Mouse (Mus musculus): ENCODE measurements around the gene Ahrr. TPM values are rescaled to one million over a fixed set of nuclear protein-coding genes. Genes with fewer than 3 reads are reported as not detected.

The Ahrr gene
- polyA plus RNA-seq, 1 experiment from 2014 or later, result 0.20 TPM

- 4% methylated on average over 35 of the region's 35 CpGs for WGBS
Measured at GRCm38 (mm10) chr13:74259460-74260230, 32.5 kb downstream of the Ahrr start.

GRCm38 (mm10) chr13:74246494-74246893 lies 45.6 kb downstream of the Ahrr start:
- H3K4me1 ChIP-seq (ENCODE audit: control insufficient read depth, insufficient read depth, low read length), result no peaks in the 10 kb centered on the region
- H3K4me2 ChIP-seq (ENCODE audit: low read depth, low read length), result no peak overlapping the region
- ATAC-seq (ENCODE audit: low read depth), result no peak
- H3K9me3 ChIP-seq (ENCODE audit: control insufficient read depth, low read length), result no peaks in the 10 kb centered on the region
- H3K27ac ChIP-seq (ENCODE audit: low read depth, low read length), result no peak overlapping the region
- no peaks in the 10 kb centered on the region for H3K36me3 ChIP-seq (ENCODE audit: control insufficient read depth, insufficient read depth, low read length)
- no peak overlapping the region for H3K9ac ChIP-seq (replicated peaks; ENCODE audit: low read depth, low read length)
- H3K4me3 ChIP-seq (ENCODE audit: low read depth, low read length), result no peak overlapping the region
- no peaks in the 10 kb centered on the region for H3K27me3 ChIP-seq (ENCODE audit: control insufficient read depth, insufficient read depth, low read length)

More at GRCm38 (mm10) chr13:74259460-74260230, 32.5 kb downstream of the Ahrr start:
- H3K4me2 ChIP-seq (ENCODE audit: low read depth, low read length), result peak overlapping the region; percentile 67
- H3K9me3 ChIP-seq (ENCODE audit: control insufficient read depth, low read length), result no peaks in the 10 kb centered on the region
- peak overlapping the region; percentile 44 for H3K9ac ChIP-seq (replicated peaks; ENCODE audit: low read depth, low read length)
- H3K4me3 ChIP-seq (ENCODE audit: low read depth, low read length), result peak overlapping the region; percentile 38
- peaks cover 5% of the 10 kb centered on the region; the same call in 1 of the 2 replicates for H3K4me1 ChIP-seq (ENCODE audit: control insufficient read depth, insufficient read depth, low read length)
- H3K27me3 ChIP-seq (ENCODE audit: control insufficient read depth, insufficient read depth, low read length), result no peaks in the 10 kb centered on the region
- ATAC-seq (ENCODE audit: low read depth), result peak; percentile 91
- no peaks in the 10 kb centered on the region for H3K36me3 ChIP-seq (ENCODE audit: control insufficient read depth, insufficient read depth, low read length)
- H3K27ac ChIP-seq (ENCODE audit: low read depth, low read length), result no peak overlapping the region

GRCm38 (mm10) chr13:74245899-74246231 lies 46.3 kb downstream of the Ahrr start:
- no peak overlapping the region for H3K27ac ChIP-seq (ENCODE audit: low read depth, low read length)
- 66% methylated on average over 4 of the region's 4 CpGs for WGBS
- H3K9ac ChIP-seq (replicated peaks; ENCODE audit: low read depth, low read length), result no peak overlapping the region
- H3K9me3 ChIP-seq (ENCODE audit: control insufficient read depth, low read length), result no peaks in the 10 kb centered on the region
- H3K27me3 ChIP-seq (ENCODE audit: control insufficient read depth, insufficient read depth, low read length), result no peaks in the 10 kb centered on the region
- no peak overlapping the region for H3K4me3 ChIP-seq (ENCODE audit: low read depth, low read length)
- peak overlapping the region; percentile 14; the same call in 1 of the 2 replicates for H3K4me2 ChIP-seq (ENCODE audit: low read depth, low read length)
- peak; percentile 56; the same call in 1 of the 2 replicates for ATAC-seq (ENCODE audit: low read depth)
- H3K36me3 ChIP-seq (ENCODE audit: control insufficient read depth, insufficient read depth, low read length), result no peaks in the 10 kb centered on the region
- no peaks in the 10 kb centered on the region for H3K4me1 ChIP-seq (ENCODE audit: control insufficient read depth, insufficient read depth, low read length)

GRCm38 (mm10) chr13:74245214-74245898 lies 46.8 kb downstream of the Ahrr start:
- Histone ChIP-seq H3K27ac (ENCODE audit: low read depth, low read length) (no peak overlapping the region), H3K36me3 (ENCODE audit: control insufficient read depth, insufficient read depth, low read length) (no peaks in the 10 kb centered on the region), H3K27me3 (ENCODE audit: control insufficient read depth, insufficient read depth, low read length) (no peaks in the 10 kb centered on the region), H3K4me3 (ENCODE audit: low read depth, low read length) (no peak overlapping the region), H3K9ac (replicated peaks; ENCODE audit: low read depth, low read length) (no peak overlapping the region), H3K4me1 (ENCODE audit: control insufficient read depth, insufficient read depth, low read length) (no peaks in the 10 kb centered on the region), H3K9me3 (ENCODE audit: control insufficient read depth, low read length) (no peaks in the 10 kb centered on the region), H3K4me2 (ENCODE audit: low read depth, low read length) (peak overlapping the region; percentile 14; the same call in 1 of the 2 replicates)
- peak; percentile 98 for ATAC-seq (ENCODE audit: low read depth)
- 27% methylated on average over 17 of the region's 17 CpGs for WGBS

GRCm38 (mm10) chr13:74237574-74237973 lies 54.6 kb downstream of the Ahrr start:
- Histone ChIP-seq H3K36me3 (ENCODE audit: control insufficient read depth, insufficient read depth, low read length) (no peaks in the 10 kb centered on the region), H3K4me1 (ENCODE audit: control insufficient read depth, insufficient read depth, low read length) (no peaks in the 10 kb centered on the region), H3K27me3 (ENCODE audit: control insufficient read depth, insufficient read depth, low read length) (no peaks in the 10 kb centered on the region), H3K4me2 (ENCODE audit: low read depth, low read length) (no peak overlapping the region), H3K27ac (ENCODE audit: low read depth, low read length) (no peak overlapping the region), H3K9ac (replicated peaks; ENCODE audit: low read depth, low read length) (no peak overlapping the region), H3K4me3 (ENCODE audit: low read depth, low read length) (no peak overlapping the region), H3K9me3 (ENCODE audit: control insufficient read depth, low read length) (no peaks in the 10 kb centered on the region)
- ATAC-seq (ENCODE audit: low read depth), result no peak
- WGBS, result 74% methylated on average over 7 of the region's 7 CpGs

GRCm38 (mm10) chr13:74220659-74221058 lies 71.5 kb downstream of the Ahrr start:
- Histone ChIP-seq H3K9ac (replicated peaks; ENCODE audit: low read depth, low read length) (no peak overlapping the region), H3K9me3 (ENCODE audit: control insufficient read depth, low read length) (no peaks in the 10 kb centered on the region), H3K4me2 (ENCODE audit: low read depth, low read length) (no peak overlapping the region), H3K27me3 (ENCODE audit: control insufficient read depth, insufficient read depth, low read length) (no peaks in the 10 kb centered on the region), H3K4me3 (ENCODE audit: low read depth, low read length) (no peak overlapping the region), H3K4me1 (ENCODE audit: control insufficient read depth, insufficient read depth, low read length) (no peaks in the 10 kb centered on the region), H3K27ac (ENCODE audit: low read depth, low read length) (no peak overlapping the region), H3K36me3 (ENCODE audit: control insufficient read depth, insufficient read depth, low read length) (no peaks in the 10 kb centered on the region)
- 58% methylated on average over 1 of the region's 1 CpGs for WGBS
- ATAC-seq (ENCODE audit: low read depth), result no peak

- ATAC-seq (ENCODE audit: low read depth), result no peak
- Histone ChIP-seq H3K9ac (replicated peaks; ENCODE audit: low read depth, low read length) (no peak overlapping the region), H3K4me1 (ENCODE audit: control insufficient read depth, insufficient read depth, low read length) (no peaks in the 10 kb centered on the region), H3K36me3 (ENCODE audit: control insufficient read depth, insufficient read depth, low read length) (no peaks in the 10 kb centered on the region), H3K27me3 (ENCODE audit: control insufficient read depth, insufficient read depth, low read length) (no peaks in the 10 kb centered on the region), H3K4me3 (ENCODE audit: low read depth, low read length) (no peak overlapping the region), H3K4me2 (ENCODE audit: low read depth, low read length) (no peak overlapping the region), H3K9me3 (ENCODE audit: control insufficient read depth, low read length) (no peaks in the 10 kb centered on the region), H3K27ac (ENCODE audit: low read depth, low read length) (no peak overlapping the region)
- 81% methylated on average over 3 of the region's 3 CpGs for WGBS
Measured at GRCm38 (mm10) chr13:74218441-74218840, 73.7 kb downstream of the Ahrr start.

GRCm38 (mm10) chr13:74208986-74209345 lies 83.2 kb downstream of the Ahrr start:
- 15% methylated on average over 12 of the region's 12 CpGs for WGBS
- peak; percentile 59; the same call in 1 of the 2 replicates for ATAC-seq (ENCODE audit: low read depth)

GRCm38 (mm10) chr13:74208317-74208985 lies 83.7 kb downstream of the Ahrr start, which contains the start of gene Exoc3:
Gene Exoc3 (minus strand): TSS chr13:74208732.
- peak within 1 kb of the TSS; percentile 74 for H3K4me3 ChIP-seq (ENCODE audit: low read depth, low read length)
- H3K27me3 ChIP-seq (ENCODE audit: control insufficient read depth, insufficient read depth, low read length), result no peaks in the 10 kb centered on the region
- H3K9me3 ChIP-seq (ENCODE audit: control insufficient read depth, low read length), result no peaks in the 10 kb centered on the region
- 0% methylated on average over 39 of the region's 39 CpGs for WGBS
- peak within 1 kb of the TSS; percentile 93 for H3K4me2 ChIP-seq (ENCODE audit: low read depth, low read length)
- H3K27ac ChIP-seq (ENCODE audit: low read depth, low read length), result peak within 1 kb of the TSS; percentile 89
- peak within 1 kb of the TSS; percentile 87 for H3K9ac ChIP-seq (replicated peaks; ENCODE audit: low read depth, low read length)
- ATAC-seq (ENCODE audit: low read depth), result peak; percentile 100
- peaks cover 7% of the 10 kb centered on the region; the same call in 1 of the 2 replicates for H3K36me3 ChIP-seq (ENCODE audit: control insufficient read depth, insufficient read depth, low read length)
- H3K4me1 ChIP-seq (ENCODE audit: control insufficient read depth, insufficient read depth, low read length), result peaks cover 15% of the 10 kb centered on the region

More at GRCm38 (mm10) chr13:74208986-74209345, 83.2 kb downstream of the Ahrr start:
- no peaks in the 10 kb centered on the region for H3K27me3 ChIP-seq (ENCODE audit: control insufficient read depth, insufficient read depth, low read length)
- H3K27ac ChIP-seq (ENCODE audit: low read depth, low read length), result peak overlapping the region; percentile 89
- peaks cover 15% of the 10 kb centered on the region for H3K4me1 ChIP-seq (ENCODE audit: control insufficient read depth, insufficient read depth, low read length)
- H3K4me3 ChIP-seq (ENCODE audit: low read depth, low read length), result peak overlapping the region; percentile 74
- H3K4me2 ChIP-seq (ENCODE audit: low read depth, low read length), result peak overlapping the region; percentile 93
- peak overlapping the region; percentile 87 for H3K9ac ChIP-seq (replicated peaks; ENCODE audit: low read depth, low read length)
- H3K9me3 ChIP-seq (ENCODE audit: control insufficient read depth, low read length), result no peaks in the 10 kb centered on the region
- H3K36me3 ChIP-seq (ENCODE audit: control insufficient read depth, insufficient read depth, low read length), result 0 out of 2 replicates have a peak, but pooled peaks cover 3% of the 10 kb centered on the region

Data from neural tube, embryonic 14.5 days (tissue).